Mouse (Mus musculus): ENCODE data around the gene Olfr456. TPM values are rescaled to one million over a fixed set of nuclear protein-coding genes. Genes with fewer than 3 reads are reported as not detected.

Gene Olfr456
- polyA plus RNA-seq (2012; fragmentation: generic; extraction: Trizol), result under 1 TPM in 1 of 2 experiments, not detected in 1; 0.06 TPM

GRCm38 (mm10) chr6:42487114-42487513 is at the start of gene Olfr456:
Gene Olfr456, minus strand, starts transcription at chr6:42487214.

DNA sequence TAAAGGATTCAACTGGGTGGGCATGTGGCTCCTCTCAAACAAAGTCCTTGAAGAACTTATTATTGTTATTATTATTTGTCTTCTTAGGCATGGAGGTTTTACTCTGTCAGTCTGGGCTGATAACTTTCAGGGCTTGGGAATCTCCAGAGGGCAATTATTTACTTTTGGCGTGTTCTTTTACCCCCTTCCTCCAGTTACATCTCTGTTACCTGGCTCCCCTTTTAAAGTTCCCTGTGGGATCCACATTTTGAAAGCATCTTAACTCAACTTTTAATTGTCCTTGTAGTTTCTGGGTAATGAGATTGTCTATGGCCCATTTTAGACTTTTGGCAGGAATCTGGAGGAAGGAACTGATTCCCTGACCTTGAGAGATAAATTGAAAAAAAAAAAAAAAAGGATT is 10.8 kb downstream of the Olfr456 start, which contains the start of gene Olfr457:
Gene Olfr457 (minus strand): TSS at position 101 of the 400 bp plus-strand sequence.

GRCm38 (mm10) chr6:42465096-42465495 is 21.9 kb downstream of the Olfr456 start, which contains the start of gene Olfr458:
Gene Olfr458, minus strand, starts transcription at chr6:42465196.

Other genes with a start within 250 kb of the Olfr456 start
- gene Gstk1, start 241.3 kb downstream of the Olfr456 start, polyA plus RNA-seq (2012; fragmentation: generic; extraction: Trizol), result not detected
- under 1 TPM; 0.02 to 0.05 TPM for gene Tmem139, start 225.2 kb downstream of the Olfr456 start, polyA plus RNA-seq (2012; fragmentation: generic; extraction: Trizol)
- 1 to 10 TPM; 1.8 to 8.5 TPM for gene Casp2, start 222.2 kb downstream of the Olfr456 start, polyA plus RNA-seq (2012; fragmentation: generic; extraction: Trizol)
- gene Clcn1, start 200.5 kb downstream of the Olfr456 start, polyA plus RNA-seq (2012; fragmentation: generic; extraction: Trizol), result under 1 TPM; 0.26 to 0.51 TPM
- gene Fam131b, start 162.6 kb downstream of the Olfr456 start, polyA plus RNA-seq (2012; fragmentation: generic; extraction: Trizol), result 10 to 100 TPM in 1 of 2 experiments, 1 to 10 TPM in 1; 7.5 to 13.9 TPM
- gene Zyx, start 137.6 kb downstream of the Olfr456 start, polyA plus RNA-seq (2012; fragmentation: generic; extraction: Trizol), result 100 to 1,000 TPM; 273 to 364 TPM
- gene Epha1, start 113.9 kb downstream of the Olfr456 start, polyA plus RNA-seq (2012; fragmentation: generic; extraction: Trizol), result under 1 TPM; 0.09 to 0.54 TPM
- gene Tas2r143, start 87.0 kb downstream of the Olfr456 start, polyA plus RNA-seq (2012; fragmentation: generic; extraction: Trizol), result under 1 TPM in 1 of 2 experiments, not detected in 1; 0.05 TPM
- not detected for gene Tas2r135, start 81.8 kb downstream of the Olfr456 start, polyA plus RNA-seq (2012; fragmentation: generic; extraction: Trizol)
- under 1 TPM in 1 of 2 experiments, not detected in 1; 0.09 TPM for gene Tas2r126, start 52.7 kb downstream of the Olfr456 start, polyA plus RNA-seq (2012; fragmentation: generic; extraction: Trizol)
- gene Olfr458, start 22.0 kb downstream of the Olfr456 start, polyA plus RNA-seq (2012; fragmentation: generic; extraction: Trizol), result not detected
- gene Olfr457, start 10.9 kb downstream of the Olfr456 start, polyA plus RNA-seq (2012; fragmentation: generic; extraction: Trizol), result under 1 TPM in 1 of 2 experiments, not detected in 1; 0.04 TPM
- not detected for gene Olfr455, start 60.4 kb upstream of the Olfr456 start, polyA plus RNA-seq (2012; fragmentation: generic; extraction: Trizol)
- gene Tcaf3, start 110.5 kb upstream of the Olfr456 start, polyA plus RNA-seq (2012; fragmentation: generic; extraction: Trizol), result under 1 TPM in 1 of 2 experiments, not detected in 1; 0.04 TPM
- 1 to 10 TPM in 1 of 2 experiments, under 1 TPM in 1; 0.14 to 1.3 TPM for gene Tcaf2, start 158.0 kb upstream of the Olfr456 start, polyA plus RNA-seq (2012; fragmentation: generic; extraction: Trizol)
- gene Tcaf1, start 222.9 kb upstream of the Olfr456 start, polyA plus RNA-seq (2012; fragmentation: generic; extraction: Trizol), result 10 to 100 TPM in 1 of 2 experiments, 1 to 10 TPM in 1; 3.7 to 22.2 TPM

Data from C3H10T1/2 (cell line).